ENCODE assay signal across 9 mouse cellular contexts in genomic region chr9:29864886-29865285, GRCm38 (mm10).
DNase-seq lines count a peak whose midpoint lies in the region; ATAC-seq and TF ChIP-seq lines count a peak whose summit lies in the region.
"Had no signal": no experiment of that assay in that cellular context is flagged by ENCODE, and none has a peak within 500 bp of the region (broad histone marks: within the 10 kb centered on the region; RNA-seq: fewer than 3 reads in every experiment).

No protein-coding gene starts in this region.

- 0 out of 2 replicates have a peak, but pooled peaks have one; percentile 10 for TF ChIP-seq CTCF in liver, embryonic 14.5 days (IDR thresholded peaks at IDR 0.05; ENCODE audit: low read depth)

- TF ChIP-seq EP300 in liver, embryonic 14.5 days (IDR thresholded peaks at IDR 0.05; ENCODE audit: low read depth): no peak

- H3K27me3 ChIP-seq in liver, embryonic 14.5 days (ENCODE audit: control insufficient read depth, insufficient read depth, low read length): no peaks in the 10 kb centered on the region
- H3K27me3 ChIP-seq in liver, embryonic 11.5 days (replicated peaks; ENCODE audit: control insufficient read depth, insufficient read depth, low read length): no peaks in the 10 kb centered on the region
- no peaks in the 10 kb centered on the region for H3K27me3 ChIP-seq in forebrain, embryonic 16.5 days (replicated peaks; ENCODE audit: control insufficient read depth, insufficient read depth, low read length)
- H3K27me3 ChIP-seq: embryonic facial prominence, embryonic 13.5 days had no signal

- no peak for DNase-seq in liver, embryonic 14.5 days (ENCODE audit: low read depth in 3 of 3, low spot score in 3 of 3)
- DNase-seq in liver, embryonic 11.5 days (ENCODE audit: low spot score): no peak
- DNase-seq in cerebellum, adult 8-10 months: peak; percentile 49
- DNase-seq in neural tube, embryonic 10.5 days (ENCODE audit: extremely low spot score, low spot score): peak; percentile 60
- DNase-seq in adrenal gland, adult 18-20 months (ENCODE audit: low spot score in 2 of 2): no peak
- no peak for DNase-seq in left cerebral cortex, adult 8-10 months (ENCODE audit: low spot score in 2 of 2)
- DNase-seq in frontal cortex, postnatal 25 days (ENCODE audit: low spot score in 2 of 2): no peak

- no peaks in the 10 kb centered on the region for H3K9me3 ChIP-seq in liver, embryonic 14.5 days (ENCODE audit: control insufficient read depth, low read length)
- no peaks in the 10 kb centered on the region for H3K9me3 ChIP-seq in liver, embryonic 11.5 days (ENCODE audit: control insufficient read depth, low read length)
- H3K9me3 ChIP-seq in forebrain, embryonic 16.5 days (ENCODE audit: control insufficient read depth, low read length): no peaks in the 10 kb centered on the region
- H3K9me3 ChIP-seq: embryonic facial prominence, embryonic 13.5 days had no signal

- H3K27ac ChIP-seq in liver, embryonic 14.5 days: no peak overlapping the region
- no peak overlapping the region for H3K27ac ChIP-seq in liver, embryonic 11.5 days (ENCODE audit: low read depth, low read length)
- no peak overlapping the region for H3K27ac ChIP-seq in forebrain, embryonic 16.5 days (ENCODE audit: low read length)
- H3K27ac ChIP-seq: embryonic facial prominence, embryonic 13.5 days had no signal

- ATAC-seq in liver, embryonic 14.5 days (ENCODE audit: insufficient read depth): no peak
- ATAC-seq in liver, embryonic 11.5 days (replicated peaks; ENCODE audit: low FRiP score): no peak
- ATAC-seq in forebrain, embryonic 16.5 days: peak; percentile 46; the same call in 1 of the 2 replicates

- 40% methylated on average over 1 of the region's 1 CpGs for WGBS in liver, embryonic 14.5 days (ENCODE audit: insufficient replicate concordance)
- WGBS in liver, embryonic 11.5 days: 15% methylated on average over 1 of the region's 1 CpGs
- WGBS in forebrain, embryonic 16.5 days: 20% methylated on average over 1 of the region's 1 CpGs

- no peak overlapping the region for H3K9ac ChIP-seq in liver, embryonic 14.5 days (replicated peaks)
- no peak overlapping the region for H3K9ac ChIP-seq in liver, embryonic 11.5 days (ENCODE audit: low read depth, low read length)
- H3K9ac ChIP-seq in forebrain, embryonic 16.5 days (replicated peaks; ENCODE audit: low read depth, low read length): no peak overlapping the region
- H3K9ac ChIP-seq: embryonic facial prominence, embryonic 13.5 days had no signal

- H3K36me3 ChIP-seq in liver, embryonic 14.5 days (replicated peaks; ENCODE audit: control insufficient read depth, insufficient read depth, low read depth): no peaks in the 10 kb centered on the region
- H3K36me3 ChIP-seq in liver, embryonic 11.5 days (ENCODE audit: control insufficient read depth, insufficient read depth, low read length): no peaks in the 10 kb centered on the region
- no peaks in the 10 kb centered on the region for H3K36me3 ChIP-seq in forebrain, embryonic 16.5 days (ENCODE audit: control insufficient read depth, insufficient read depth)
- H3K36me3 ChIP-seq: embryonic facial prominence, embryonic 13.5 days had no signal

- no peak overlapping the region for H3K4me3 ChIP-seq in liver, embryonic 14.5 days (ENCODE audit: insufficient read depth in 1 of 2, low read depth in 2 of 2, low read length in 2 of 2)
- no peak overlapping the region for H3K4me3 ChIP-seq in liver, embryonic 11.5 days (ENCODE audit: low read depth, low read length)
- H3K4me3 ChIP-seq in forebrain, embryonic 16.5 days (replicated peaks; ENCODE audit: low read length): no peak overlapping the region
- H3K4me3 ChIP-seq: embryonic facial prominence, embryonic 13.5 days had no signal

- H3K4me2 ChIP-seq in liver, embryonic 14.5 days (ENCODE audit: low read depth): no peak overlapping the region
- no peak overlapping the region for H3K4me2 ChIP-seq in liver, embryonic 11.5 days
- no peak overlapping the region for H3K4me2 ChIP-seq in forebrain, embryonic 16.5 days (ENCODE audit: low read length)
- H3K4me2 ChIP-seq: embryonic facial prominence, embryonic 13.5 days had no signal

- H3K4me1 ChIP-seq in liver, embryonic 14.5 days (replicated peaks; ENCODE audit: control insufficient read depth in 2 of 2, insufficient read depth in 2 of 2, low read length in 1 of 2): no peaks in the 10 kb centered on the region
- no peaks in the 10 kb centered on the region for H3K4me1 ChIP-seq in liver, embryonic 11.5 days (replicated peaks; ENCODE audit: control insufficient read depth, insufficient read depth, low read length)
- H3K4me1 ChIP-seq in forebrain, embryonic 16.5 days (replicated peaks; ENCODE audit: control insufficient read depth, insufficient read depth, low read length): peaks cover 24% of the 10 kb centered on the region

Comparison
In these comparisons a context has a peak if more than half of its experiments do, and no peak if none do; other contexts are left out.
1. DNase-seq: peak in cerebellum, adult 8-10 months (single experiment) and neural tube, embryonic 10.5 days (single experiment); none in liver, embryonic 14.5 days (0 of 3), liver, embryonic 11.5 days (single experiment), adrenal gland, adult 18-20 months (0 of 2), left cerebral cortex, adult 8-10 months (0 of 2) and frontal cortex, postnatal 25 days (0 of 2).